Mouse (Mus musculus): ENCODE data around the gene Sfxn3. TPM values are rescaled to one million over a fixed set of nuclear protein-coding genes. Genes with fewer than 3 reads are reported as not detected.

Sfxn3 gene
- total RNA-seq, 2 experiments from 2014 or later = 50.1 to 51.8 TPM

Other genes starting within 250 kb of the Sfxn3 start
- gene Slf2, start 116.4 kb upstream of the Sfxn3 start, total RNA-seq (2021) = 10 to 100 TPM; 20.9 to 21.8 TPM
- gene Sema4g, start 58.4 kb upstream of the Sfxn3 start, total RNA-seq (2021) = 1 to 10 TPM; 4.1 to 5.5 TPM
- gene Twnk, start 41.8 kb upstream of the Sfxn3 start, total RNA-seq (2021) = 10 to 100 TPM; 24.7 to 30.5 TPM
- 10 to 100 TPM; 45.2 to 48.3 TPM for gene Mrpl43, start 41.1 kb upstream of the Sfxn3 start, total RNA-seq (2021)
- gene Lzts2, start 33.1 kb upstream of the Sfxn3 start, total RNA-seq (2021) = 10 to 100 TPM; 70.6 to 72.7 TPM
- gene Pdzd7, start 1.8 kb upstream of the Sfxn3 start, total RNA-seq (2021) = under 1 TPM; 0.13 to 0.48 TPM
- 1 to 10 TPM; 5.2 to 7.4 TPM for gene Kazald1, start 27.7 kb downstream of the Sfxn3 start, total RNA-seq (2021)
- not detected for gene Tlx1, start 103.2 kb downstream of the Sfxn3 start, total RNA-seq (2021)
- under 1 TPM in 1 of 2 experiments, not detected in 1; 0.22 TPM for gene Lbx1, start 188.3 kb downstream of the Sfxn3 start, total RNA-seq (2021)